Mouse (Mus musculus): ENCODE results near the gene Dennd4a. TPM values are rescaled to one million over a fixed set of nuclear protein-coding genes. Genes with fewer than 3 reads are reported as not detected.
A peak's percentile ranks its signal among the peaks of the same experiment; 100 is the strongest.

The Dennd4a gene
- polyA plus RNA-seq, 1 experiment, result 34.6 TPM

- no peak overlapping the region for H3K27ac ChIP-seq (ENCODE audit: insufficient read depth, low read length)
These were observed 146.1 kb downstream of the Dennd4a start for GRCm38 (mm10) chr9:64957276-64957675.

DNA sequence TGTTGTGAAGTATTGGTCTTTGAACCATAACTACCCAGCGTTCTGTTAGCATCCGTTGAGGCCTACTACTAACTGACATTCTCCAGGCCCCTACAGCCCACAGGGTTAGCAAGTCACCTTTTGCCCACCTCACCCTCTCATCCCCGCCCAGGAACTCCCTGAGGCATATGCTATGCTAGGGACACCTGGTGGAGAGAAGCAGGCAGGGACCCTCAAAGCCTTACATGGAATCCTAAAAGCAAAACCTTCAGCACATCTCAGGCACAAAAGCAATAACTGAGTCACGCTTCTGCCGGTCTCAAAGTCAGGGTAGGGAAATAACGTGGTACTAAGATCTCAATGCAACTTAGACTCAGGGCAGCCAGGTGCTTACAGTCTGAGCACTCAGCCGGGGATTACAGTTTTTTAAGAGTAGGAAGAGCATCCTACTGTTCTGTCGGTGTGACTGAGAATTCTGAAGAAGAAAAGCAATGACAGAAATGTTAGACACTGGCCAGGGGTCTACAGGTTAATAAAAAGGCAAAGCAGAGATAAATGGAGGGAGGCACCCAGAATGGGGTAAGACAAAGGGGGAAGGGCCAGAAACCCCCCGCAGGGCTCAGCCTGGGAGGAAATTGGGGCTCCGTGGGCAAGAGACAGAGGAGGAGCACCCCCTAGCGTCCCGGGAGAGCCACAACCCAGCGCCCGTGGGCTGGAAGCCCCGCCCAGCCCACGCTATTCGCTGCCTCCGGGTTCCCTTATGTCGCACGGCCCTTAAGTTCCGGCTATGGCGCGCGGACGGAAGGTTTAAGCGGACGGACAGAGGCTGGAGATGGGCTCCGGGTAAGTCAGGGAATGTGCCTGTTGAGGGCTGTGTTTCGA is 149.2 kb downstream of the Dennd4a start, which contains the start of gene Ints14:
Gene Ints14, plus strand, starts transcription at position 789 of the 861 bp plus-strand sequence.
- Histone ChIP-seq H3K27me3 (ENCODE audit: control insufficient read depth, insufficient read depth, low read length) (no peaks in the 10 kb centered on the region), H3K4me3 (replicated peaks; ENCODE audit: insufficient read depth, low read depth, low read length) (peak within 1 kb of the TSS; percentile 78), H3K4me1 (ENCODE audit: control insufficient read depth, insufficient read depth, low read length) (peaks cover 4% of the 10 kb centered on the region; the same call in 1 of the 2 replicates), H3K27ac (ENCODE audit: insufficient read depth, low read length) (peak within 1 kb of the TSS; percentile 72)
- peak; percentile 81; the same call in 1 of the 2 replicates for TF ChIP-seq POLR2A (IDR thresholded peaks at IDR 0.05; ENCODE audit: borderline replicate concordance, insufficient read depth, low read length)
- peak; percentile 82 for TF ChIP-seq CTCF (IDR thresholded peaks at IDR 0.05; ENCODE audit: borderline replicate concordance, insufficient read depth, low read depth, low read length)
- WGBS, result 8% methylated on average over 29 of the region's 29 CpGs
- peak; percentile 93 to 99 for DNase-seq

More at GRCm38 (mm10) chr9:64957276-64957675, 146.1 kb downstream of the Dennd4a start:
- 81% methylated on average over 3 of the region's 3 CpGs for WGBS
- peaks cover 4% of the 10 kb centered on the region; the same call in 1 of the 2 replicates for H3K4me1 ChIP-seq (ENCODE audit: control insufficient read depth, insufficient read depth, low read length)
- DNase-seq, result no peak
- no peaks in the 10 kb centered on the region for H3K27me3 ChIP-seq (ENCODE audit: control insufficient read depth, insufficient read depth, low read length)
- no peak overlapping the region for H3K4me3 ChIP-seq (replicated peaks; ENCODE audit: insufficient read depth, low read depth, low read length)
- TF ChIP-seq CTCF (IDR thresholded peaks at IDR 0.05; ENCODE audit: borderline replicate concordance, insufficient read depth, low read depth, low read length), result no peak
- TF ChIP-seq POLR2A (IDR thresholded peaks at IDR 0.05; ENCODE audit: borderline replicate concordance, insufficient read depth, low read length), result no peak

- TF ChIP-seq CTCF (IDR thresholded peaks at IDR 0.05; ENCODE audit: borderline replicate concordance, insufficient read depth, low read depth, low read length) (no peak), POLR2A (IDR thresholded peaks at IDR 0.05; ENCODE audit: borderline replicate concordance, insufficient read depth, low read length) (no peak)
- 0% methylated on average over 15 of the region's 17 CpGs for WGBS
- H3K4me1 ChIP-seq (ENCODE audit: control insufficient read depth, insufficient read depth, low read length), result peaks cover 4% of the 10 kb centered on the region; the same call in 1 of the 2 replicates
- DNase-seq, result no peak
- no peaks in the 10 kb centered on the region for H3K27me3 ChIP-seq (ENCODE audit: control insufficient read depth, insufficient read depth, low read length)
- H3K4me3 ChIP-seq (replicated peaks; ENCODE audit: insufficient read depth, low read depth, low read length), result peak overlapping the region; percentile 78
- peak overlapping the region; percentile 72 for H3K27ac ChIP-seq (ENCODE audit: insufficient read depth, low read length)
These were observed 149.8 kb downstream of the Dennd4a start for GRCm38 (mm10) chr9:64960978-64961320.

Other genes with a start within 250 kb of the Dennd4a start
- gene Rab11a, start 73.6 kb upstream of the Dennd4a start, polyA plus RNA-seq (2012; rRNA removed), result 255 and 259 TPM in 2 replicates
- gene Slc24a1, start 140.3 kb downstream of the Dennd4a start, polyA plus RNA-seq (2012; rRNA removed), result 0.02 and 0.03 TPM in 2 replicates
- 24.1 and 26.4 TPM in 2 replicates for gene Ints14, start 149.6 kb downstream of the Dennd4a start, polyA plus RNA-seq (2012; rRNA removed)
- 150 and 152 TPM in 2 replicates for gene Hacd3, start 210.4 kb downstream of the Dennd4a start, polyA plus RNA-seq (2012; rRNA removed)
- 76.6 and 85.8 TPM in 2 replicates for gene Dpp8, start 221.1 kb downstream of the Dennd4a start, polyA plus RNA-seq (2012; rRNA removed)

Data from cerebellum, adult 2 months (tissue).